Comparison of ENCODE assay signal across 22 mouse cellular contexts in genomic region chr8:11867832-11868231, GRCm38 (mm10). TPM values are rescaled to one million over a fixed set of nuclear protein-coding genes. Genes with fewer than 3 reads are reported as not detected.
DNase-seq lines count a peak whose midpoint lies in the region; ATAC-seq and TF ChIP-seq lines count a peak whose summit lies in the region.
"Had no signal": no experiment of that assay in that cellular context is flagged by ENCODE, and none has a peak within 500 bp of the region (broad histone marks: within the 10 kb centered on the region; RNA-seq: fewer than 3 reads in every experiment).

No protein-coding gene starts in this region.

- no peak overlapping the region for H3K9ac ChIP-seq in lung, embryonic 14.5 days
- H3K9ac ChIP-seq in MEL (ENCODE audit: control insufficient read depth, low read depth, low read length, poor library complexity, severe bottlenecking) = no peak overlapping the region
- H3K9ac ChIP-seq: hindbrain, embryonic 15.5 days had no signal

- no peak overlapping the region for H3K4me3 ChIP-seq in kidney, adult 2 months (ENCODE audit: insufficient read depth, low read depth, low read length)
- H3K4me3 ChIP-seq in lung, embryonic 14.5 days (ENCODE audit: low read depth, low read length) = no peak overlapping the region
- H3K4me3 ChIP-seq in MEL (ENCODE audit: control insufficient read depth in 1 of 2, insufficient read depth in 1 of 2, low read depth in 2 of 2, low read length in 2 of 2) = no peak overlapping the region
- H3K4me3 ChIP-seq: hindbrain, embryonic 15.5 days; limb, embryonic 10.5 days had no signal

- DNase-seq in kidney, adult 2 months = no peak
- DNase-seq in kidney, postnatal 4 days = no peak
- no peak for DNase-seq in lung, embryonic 14.5 days
- DNase-seq in lung, adult 18-20 months = no peak
- DNase-seq in MEL (ENCODE audit: low read depth, low spot score) = no peak
- DNase-seq in induced T-regulatory cell, adult 2 months (ENCODE audit: low read depth) = peak; percentile 4
- no peak for DNase-seq in thymus, adult 18-20 months
- DNase-seq: adrenal gland, postnatal 10 days; cerebellum, adult 2 months; gastrocnemius, postnatal 14 days; kidney, adult 9 months; right cerebral cortex, adult 18-20 months; thymus, postnatal 25 days had no signal

- no peaks in the 10 kb centered on the region for H3K36me3 ChIP-seq in kidney, adult 2 months (ENCODE audit: control insufficient read depth, insufficient read depth, low read length)
- no peaks in the 10 kb centered on the region for H3K36me3 ChIP-seq in lung, embryonic 14.5 days (ENCODE audit: insufficient read depth)
- H3K36me3 ChIP-seq in MEL (ENCODE audit: control insufficient read depth in 1 of 2, insufficient read depth in 2 of 2, low read length in 2 of 2) = no peaks in the 10 kb centered on the region
- H3K36me3 ChIP-seq: hindbrain, embryonic 15.5 days; limb, embryonic 10.5 days had no signal

- H3K9me3 ChIP-seq in lung, embryonic 14.5 days (ENCODE audit: low read depth, low read length) = no peaks in the 10 kb centered on the region; the same call in 1 of the 2 replicates
- H3K9me3 ChIP-seq in MEL (replicated peaks; ENCODE audit: insufficient read depth, low read length) = no peaks in the 10 kb centered on the region
- H3K9me3 ChIP-seq: hindbrain, embryonic 15.5 days; limb, embryonic 10.5 days had no signal

- TF ChIP-seq RAD21 in MEL (IDR thresholded peaks at IDR 0.05; ENCODE audit: low read depth, low read length) = peak; percentile 14; the same call in 1 of the 2 replicates

- no peak overlapping the region for H3K27ac ChIP-seq in kidney, adult 2 months (ENCODE audit: insufficient read depth, low read depth, low read length)
- H3K27ac ChIP-seq in lung, embryonic 14.5 days (ENCODE audit: low read depth) = no peak overlapping the region
- no peak overlapping the region for H3K27ac ChIP-seq in MEL (ENCODE audit: control insufficient read depth, low read depth, low read length)
- H3K27ac ChIP-seq: hindbrain, embryonic 15.5 days; limb, embryonic 10.5 days had no signal

- no peak for TF ChIP-seq EP300 in MEL (IDR thresholded peaks at IDR 0.05; ENCODE audit: low read depth in 1 of 2, low read length in 2 of 2)

- 0 out of 2 replicates have a peak, but pooled peaks have one; percentile 18 for TF ChIP-seq CTCF in kidney, adult 2 months (conservative IDR thresholded peaks at IDR 0.05; ENCODE audit: insufficient read depth, insufficient read length, low read depth, low read length)
- peak; percentile 46 for TF ChIP-seq CTCF in lung, embryonic 14.5 days (IDR thresholded peaks at IDR 0.05; ENCODE audit: low read depth)
- peak; percentile 38 to 53 (median 51) for TF ChIP-seq CTCF in MEL (IDR thresholded peaks at IDR 0.05 in 2 of 3, conservative IDR thresholded peaks at IDR 0.05 in 1 of 3; ENCODE audit: control insufficient read depth in 1 of 3, insufficient read depth in 1 of 3, low read depth in 2 of 3, low read length in 3 of 3, poor library complexity in 1 of 3, severe bottlenecking in 1 of 3)

- no peaks in the 10 kb centered on the region for H3K79me2 ChIP-seq in MEL (ENCODE audit: control insufficient read depth, insufficient read depth, low read length, poor library complexity)

- H3K4me2 ChIP-seq in lung, embryonic 14.5 days = no peak overlapping the region
- H3K4me2 ChIP-seq: heart, embryonic 11.5 days; hindbrain, embryonic 15.5 days had no signal

- H3K27me3 ChIP-seq in kidney, adult 2 months (replicated peaks; ENCODE audit: control insufficient read depth, insufficient read depth, low read length) = no peaks in the 10 kb centered on the region
- no peaks in the 10 kb centered on the region for H3K27me3 ChIP-seq in lung, embryonic 14.5 days (ENCODE audit: insufficient read depth, low read length)
- H3K27me3 ChIP-seq in MEL (ENCODE audit: control insufficient read depth in 1 of 2, insufficient read depth in 2 of 2, low read length in 2 of 2) = no peaks in the 10 kb centered on the region
- H3K27me3 ChIP-seq: hindbrain, embryonic 15.5 days had no signal

- no peak for ATAC-seq in lung, embryonic 14.5 days (ENCODE audit: insufficient read depth)
- ATAC-seq: midbrain, embryonic 16.5 days had no signal

- no peak for TF ChIP-seq POLR2A in kidney, adult 2 months (IDR thresholded peaks at IDR 0.05; ENCODE audit: low read depth, low read length)
- TF ChIP-seq POLR2A in MEL (IDR thresholded peaks at IDR 0.05; ENCODE audit: control insufficient read depth in 1 of 2, insufficient read depth in 1 of 2, low read depth in 1 of 2, low read length in 2 of 2, poor library complexity in 1 of 2) = no peak

- no peaks in the 10 kb centered on the region for H3K4me1 ChIP-seq in kidney, adult 2 months (ENCODE audit: control insufficient read depth, insufficient read depth, low read length)
- no peaks in the 10 kb centered on the region for H3K4me1 ChIP-seq in lung, embryonic 14.5 days (ENCODE audit: insufficient read depth)
- no peaks in the 10 kb centered on the region for H3K4me1 ChIP-seq in MEL (ENCODE audit: control insufficient read depth in 1 of 2, insufficient read depth in 2 of 2, low read length in 2 of 2)
- H3K4me1 ChIP-seq: hindbrain, embryonic 15.5 days; limb, embryonic 10.5 days had no signal

TF ChIP-seq in MEL, 35 proteins besides CTCF, POLR2A, EP300 and RAD21:
- TF ChIP-seq POLR2AphosphoS5 (IDR thresholded peaks at IDR 0.05; ENCODE audit: borderline replicate concordance, low read depth, low read length) (no peak), SMC3 (IDR thresholded peaks at IDR 0.05; ENCODE audit: low read depth, low read length) (0 out of 2 replicates have a peak, but pooled peaks have one; percentile 23)

RNA-seq across cellular contexts. Expression of gene Tex29, which starts 27.6 kb away (rescaled TPM):
- 0.15 TPM in 1 of 2 replicates, not detected in the other for polyA plus RNA-seq in kidney, adult 2 months (2012; rRNA removed)
- not detected in 2 replicates for polyA plus RNA-seq in lung, embryonic 14.5 days (2014; fragmentation: Nextera tagmentation; extraction: Ambion mirVana)
- not detected in 2 replicates for total RNA-seq in MEL (2012; rRNA removed)
- not detected for polyA plus RNA-seq in MEL (2012; ENCODE audit: insufficient read depth in 1 of 2, insufficient read length in 2 of 2, low read depth in 1 of 2, low replicate concordance in 2 of 2, missing spikeins in 1 of 2)
- total RNA-seq: adrenal gland, postnatal 10 days; common myeloid progenitor, adult 5-6 weeks; gastrocnemius, postnatal 14 days; megakaryocyte progenitor cell, adult 5-6 weeks had no signal
- polyA plus RNA-seq: cerebellum, adult 2 months; embryonic facial prominence, embryonic 11.5 days; heart, embryonic 11.5 days; limb, embryonic 10.5 days; liver, embryonic 16.5 days; neural tube, embryonic 11.5 days had no signal
